Comparison of ENCODE assay signal across 9 mouse cellular contexts in genomic region chr11:117284721-117285605, GRCm38 (mm10).
DNase-seq lines count a peak whose midpoint lies in the region; ATAC-seq and TF ChIP-seq lines count a peak whose summit lies in the region.
"Had no signal": no experiment of that assay in that cellular context is flagged by ENCODE, and none has a peak within 500 bp of the region (broad histone marks: within the 10 kb centered on the region; RNA-seq: fewer than 3 reads in every experiment).

No protein-coding gene starts in this region.

- WGBS in cerebellum, adult 2 months: 32% methylated on average over 19 of the region's 19 CpGs
- WGBS in forebrain, embryonic 15.5 days: 34% methylated on average over 19 of the region's 19 CpGs
- WGBS in olfactory bulb, adult 2 months: 70% methylated on average over 19 of the region's 19 CpGs

- TF ChIP-seq POLR2A in cerebellum, adult 2 months (IDR thresholded peaks at IDR 0.05; ENCODE audit: borderline replicate concordance, insufficient read depth, low read length): no peak
- no peak for TF ChIP-seq POLR2A in olfactory bulb, adult 2 months (IDR thresholded peaks at IDR 0.05; ENCODE audit: insufficient read depth, low read depth, low read length)

- H3K27me3 ChIP-seq in cerebellum, adult 2 months (ENCODE audit: control insufficient read depth, insufficient read depth, low read length): no peaks in the 10 kb centered on the region
- H3K27me3 ChIP-seq in forebrain, embryonic 15.5 days: no peaks in the 10 kb centered on the region

- no peak for TF ChIP-seq CTCF in cerebellum, adult 2 months (IDR thresholded peaks at IDR 0.05; ENCODE audit: borderline replicate concordance, insufficient read depth, low read depth, low read length)
- TF ChIP-seq CTCF in olfactory bulb, adult 2 months (IDR thresholded peaks at IDR 0.05; ENCODE audit: insufficient read depth, low read depth, low read length): no peak

- H3K9ac ChIP-seq in forebrain, embryonic 15.5 days (replicated peaks): no peak overlapping the region

- no peaks in the 10 kb centered on the region for H3K9me3 ChIP-seq in forebrain, embryonic 15.5 days

- H3K4me1 ChIP-seq in cerebellum, adult 2 months (ENCODE audit: control insufficient read depth, insufficient read depth, low read length): peaks cover 11% of the 10 kb centered on the region
- H3K4me1 ChIP-seq in forebrain, embryonic 15.5 days: peaks cover 17% of the 10 kb centered on the region
- peaks cover 19% of the 10 kb centered on the region for H3K4me1 ChIP-seq in olfactory bulb, adult 2 months (ENCODE audit: control insufficient read depth, insufficient read depth, low read length)

- DNase-seq in cerebellum, adult 2 months: peak; percentile 35 to 37
- no peak for DNase-seq in cerebellum, adult 8-10 months
- peak; percentile 77 for DNase-seq in R1 (ENCODE audit: low read depth, low spot score)
- peak; percentile 73 for DNase-seq in kidney, postnatal 14 days
- no peak for DNase-seq in urinary bladder, postnatal 14 days (ENCODE audit: low spot score)
- no peak for DNase-seq in layer of hippocampus, adult 11-12 months (ENCODE audit: low spot score)

- ATAC-seq in forebrain, embryonic 15.5 days (replicated peaks): peak; percentile 53; the same call in 1 of the 2 replicates

- H3K4me2 ChIP-seq in forebrain, embryonic 15.5 days (replicated peaks): no peak overlapping the region

- no peak overlapping the region for H3K27ac ChIP-seq in cerebellum, adult 2 months (ENCODE audit: insufficient read depth, low read length)
- peak overlapping the region; percentile 33 for H3K27ac ChIP-seq in forebrain, embryonic 15.5 days (replicated peaks)
- 0 out of 2 replicates have a peak overlapping the region, but pooled peaks have one; percentile 4 for H3K27ac ChIP-seq in olfactory bulb, adult 2 months (ENCODE audit: insufficient read depth, low read depth, low read length)

- H3K36me3 ChIP-seq in forebrain, embryonic 15.5 days: no peaks in the 10 kb centered on the region

- H3K4me3 ChIP-seq in cerebellum, adult 2 months (replicated peaks; ENCODE audit: insufficient read depth, low read depth, low read length): no peak overlapping the region
- H3K4me3 ChIP-seq in forebrain, embryonic 15.5 days: no peak overlapping the region
- no peak overlapping the region for H3K4me3 ChIP-seq in olfactory bulb, adult 2 months (ENCODE audit: insufficient read depth, low read depth, low read length)
- H3K4me3 ChIP-seq: erythroblast, embryonic 14.5 days had no signal

Comparison
In these comparisons a context has a peak if more than half of its experiments do, and no peak if none do; other contexts are left out.
1. DNase-seq: peak in cerebellum, adult 2 months (2 of 2), R1 (single experiment) and kidney, postnatal 14 days (single experiment); none in cerebellum, adult 8-10 months (single experiment), urinary bladder, postnatal 14 days (single experiment) and layer of hippocampus, adult 11-12 months (single experiment).